Mouse (Mus musculus): ENCODE results near the gene Parp9. TPM values are rescaled to one million over a fixed set of nuclear protein-coding genes. Genes with fewer than 3 reads are reported as not detected.
A peak's percentile ranks its signal among the peaks of the same experiment; 100 is the strongest.
"Not testable (repeated sequence)": the region's sequence is repeated elsewhere in the genome, so short reads cannot be mapped to it uniquely, and the experiment has no call there.

The Parp9 gene
- polyA plus RNA-seq, 1 experiment from 2014 or later: 4.8 TPM

DNA sequence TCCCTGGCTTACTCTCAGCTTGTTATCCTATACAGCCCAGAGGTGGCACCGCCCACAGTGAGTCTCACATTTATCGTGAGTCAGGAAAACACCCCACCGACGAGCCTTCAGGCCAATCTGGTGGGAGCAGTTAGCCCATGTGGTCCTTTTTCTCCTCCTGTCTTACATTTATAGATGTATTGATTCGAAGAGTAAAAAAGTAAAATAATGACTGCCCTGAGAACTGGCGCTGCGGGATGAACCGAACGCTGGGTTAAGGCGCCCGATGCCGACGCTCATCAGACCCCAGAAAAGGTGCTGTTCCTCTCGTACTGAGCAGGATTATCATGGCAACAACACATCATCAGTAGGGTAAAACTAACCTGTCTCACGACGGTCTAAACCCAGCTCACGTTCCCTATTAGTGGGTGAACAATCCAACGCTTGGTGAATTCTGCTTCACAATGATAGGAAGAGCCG lies 43.1 kb downstream of the Parp9 start:
- 51% methylated on average over 19 of the region's 19 CpGs for WGBS
- peaks cover 10% of the 10 kb centered on the region; the same call in 1 of the 2 replicates for H3K4me1 ChIP-seq
- no peak overlapping the region for H3K4me3 ChIP-seq
- no peak overlapping the region for H3K9ac ChIP-seq
- H3K27ac ChIP-seq: no peak overlapping the region
- no peaks in the 10 kb centered on the region for H3K27me3 ChIP-seq
- no peaks in the 10 kb centered on the region for H3K36me3 ChIP-seq
- H3K9me3 ChIP-seq: peaks cover 3% of the 10 kb centered on the region; the same call in 1 of the 2 replicates
- peak; percentile 86 for ATAC-seq (ENCODE audit: low FRiP score, low read depth)
- H3K4me2 ChIP-seq (replicated peaks): no peak overlapping the region

DNA sequence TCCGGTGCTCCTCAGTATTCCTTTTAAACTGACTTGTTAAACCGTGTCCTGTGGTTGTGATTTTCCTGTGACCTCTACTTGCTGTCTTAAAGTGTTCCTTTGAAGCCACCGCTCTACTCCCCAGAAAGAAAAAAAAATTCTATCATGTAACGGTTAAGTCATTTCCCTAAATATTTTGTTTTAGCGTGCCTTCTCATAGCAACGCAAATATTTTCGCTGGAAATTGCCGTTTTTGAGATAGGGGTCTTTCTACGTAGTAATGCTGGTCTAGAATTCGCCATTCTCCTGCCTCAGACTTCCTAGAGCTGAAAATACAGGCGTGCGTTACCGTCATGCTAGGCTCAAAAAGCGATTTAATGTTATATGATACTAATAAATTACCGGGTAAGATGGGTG lies 44.2 kb downstream of the Parp9 start:
- peaks cover 3% of the 10 kb centered on the region; the same call in 1 of the 2 replicates for H3K9me3 ChIP-seq
- no peak overlapping the region for H3K27ac ChIP-seq
- peaks cover 10% of the 10 kb centered on the region; the same call in 1 of the 2 replicates for H3K4me1 ChIP-seq
- no peaks in the 10 kb centered on the region for H3K36me3 ChIP-seq
- 4% methylated on average over 15 of the region's 15 CpGs for WGBS
- peak overlapping the region; percentile 93 for H3K9ac ChIP-seq
- peak overlapping the region; percentile 86 for H3K4me3 ChIP-seq
- peak overlapping the region; percentile 76 for H3K4me2 ChIP-seq (replicated peaks)
- ATAC-seq (ENCODE audit: low FRiP score, low read depth): no peak; the same call in 1 of the 2 replicates
- no peaks in the 10 kb centered on the region for H3K27me3 ChIP-seq

DNA sequence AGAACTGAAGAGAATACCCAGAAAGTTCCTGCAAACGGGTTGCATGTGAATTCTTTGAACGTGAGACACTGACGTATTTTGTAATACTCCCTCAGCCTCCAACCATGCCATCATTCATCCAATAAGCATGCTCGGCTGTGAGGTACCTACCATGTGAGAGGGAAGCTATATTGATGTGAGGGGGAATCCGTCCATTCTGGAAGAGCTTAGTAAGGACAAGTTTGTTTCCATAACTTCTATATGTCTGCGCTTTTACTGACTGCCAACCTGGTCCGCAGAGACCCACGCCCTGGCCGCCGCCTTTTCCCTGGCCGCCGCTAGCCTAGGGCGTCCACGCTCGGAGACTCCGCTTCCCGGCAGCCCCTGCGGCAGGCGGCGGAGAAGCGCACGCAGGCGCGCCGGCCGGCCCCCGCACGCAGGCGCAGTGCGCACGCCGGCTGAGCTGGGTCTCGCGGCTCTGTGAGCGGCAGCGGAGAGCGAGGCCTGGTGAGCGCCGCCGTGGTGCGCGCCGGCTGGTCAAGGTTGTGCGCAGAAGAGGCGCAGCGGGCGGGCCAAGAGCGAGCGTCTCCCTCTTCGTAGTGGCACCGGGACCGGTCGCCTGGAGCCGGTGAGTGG lies 44.7 kb downstream of the Parp9 start:
- under 1% methylated on average over 52 of the region's 54 CpGs for WGBS
- Histone ChIP-seq H3K4me3 (peak overlapping the region; percentile 86), H3K27ac (peak overlapping the region; percentile 99), H3K4me1 (peaks cover 10% of the 10 kb centered on the region; the same call in 1 of the 2 replicates), H3K36me3 (no peaks in the 10 kb centered on the region), H3K4me2 (replicated peaks) (peak overlapping the region; percentile 76), H3K9ac (peak overlapping the region; percentile 93), H3K9me3 (peaks cover 3% of the 10 kb centered on the region; the same call in 1 of the 2 replicates), H3K27me3 (no peaks in the 10 kb centered on the region)
- ATAC-seq (ENCODE audit: low FRiP score, low read depth): peak; percentile 94

DNA sequence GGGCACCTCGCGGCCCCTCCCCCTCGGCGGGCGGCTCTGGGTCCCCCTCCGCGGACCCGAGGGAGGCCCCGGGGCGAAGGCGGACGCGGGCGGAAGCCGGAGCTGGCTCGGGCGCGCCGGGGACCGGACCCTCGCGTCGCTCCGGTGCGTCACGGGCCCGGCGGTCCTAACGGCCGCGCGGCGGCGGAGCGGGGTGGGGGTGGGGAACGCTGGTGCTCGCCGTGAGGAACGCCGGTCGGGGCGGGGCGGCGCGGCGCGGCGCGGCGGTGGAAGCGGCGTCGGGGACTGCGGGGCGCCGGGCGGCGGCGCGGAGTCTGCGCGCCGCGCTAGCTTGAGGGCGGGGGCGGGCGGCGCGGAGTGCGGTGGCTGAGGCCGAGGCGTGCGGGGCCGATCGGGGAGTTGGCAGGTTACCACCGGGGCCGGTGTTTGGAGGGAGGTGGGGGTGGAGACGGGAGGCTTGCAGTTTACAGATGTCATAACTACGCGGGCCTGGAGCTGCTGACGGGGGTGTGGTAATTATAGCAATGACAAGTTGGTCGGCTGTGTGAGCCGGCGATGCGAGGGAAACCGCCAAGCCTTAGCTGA lies 45.3 kb downstream of the Parp9 start:
- H3K9me3 ChIP-seq: peaks cover 3% of the 10 kb centered on the region; the same call in 1 of the 2 replicates
- H3K4me1 ChIP-seq: peaks cover 10% of the 10 kb centered on the region; the same call in 1 of the 2 replicates
- peak overlapping the region; percentile 76 for H3K4me2 ChIP-seq (replicated peaks)
- H3K4me3 ChIP-seq: peak overlapping the region; percentile 86
- WGBS: under 1% methylated on average over 64 of the region's 86 CpGs
- peak overlapping the region; percentile 93 for H3K9ac ChIP-seq
- no peaks in the 10 kb centered on the region for H3K27me3 ChIP-seq
- H3K27ac ChIP-seq: peak overlapping the region; percentile 99
- ATAC-seq (ENCODE audit: low FRiP score, low read depth): peak; percentile 70
- no peaks in the 10 kb centered on the region for H3K36me3 ChIP-seq

DNA sequence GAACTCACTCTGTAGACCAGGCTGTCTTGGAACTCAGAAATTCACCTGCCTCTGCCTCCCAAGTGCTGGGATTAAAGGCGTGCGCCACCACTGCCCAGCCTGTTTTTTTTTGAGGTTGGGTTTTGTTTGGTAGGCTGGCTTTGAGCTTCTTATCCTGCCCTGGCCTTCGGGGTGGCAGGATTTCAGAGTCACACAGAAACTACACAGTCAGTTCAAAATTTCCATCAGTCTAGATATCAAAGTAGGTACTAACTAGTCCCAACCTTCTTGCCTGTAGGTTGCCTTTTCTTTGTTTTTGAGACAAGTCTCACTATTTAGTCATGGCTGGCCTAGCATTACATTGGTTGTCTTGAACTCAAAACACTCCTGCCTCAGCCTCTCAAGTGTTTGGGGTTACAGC lies 46.2 kb downstream of the Parp9 start:
- H3K27me3 ChIP-seq: no peaks in the 10 kb centered on the region
- H3K36me3 ChIP-seq: 0 out of 2 replicates have a peak, but pooled peaks cover under 1% of the 10 kb centered on the region
- WGBS: 69% methylated on average over 3 of the region's 3 CpGs
- peaks cover 3% of the 10 kb centered on the region; the same call in 1 of the 2 replicates for H3K9me3 ChIP-seq
- no peak for ATAC-seq (ENCODE audit: low FRiP score, low read depth)
- H3K4me1 ChIP-seq: peaks cover 10% of the 10 kb centered on the region; the same call in 1 of the 2 replicates
- H3K9ac ChIP-seq: no peak overlapping the region
- no peak overlapping the region for H3K27ac ChIP-seq
- H3K4me3 ChIP-seq: peak overlapping the region; percentile 86
- H3K4me2 ChIP-seq (replicated peaks): peak overlapping the region; percentile 76

DNA sequence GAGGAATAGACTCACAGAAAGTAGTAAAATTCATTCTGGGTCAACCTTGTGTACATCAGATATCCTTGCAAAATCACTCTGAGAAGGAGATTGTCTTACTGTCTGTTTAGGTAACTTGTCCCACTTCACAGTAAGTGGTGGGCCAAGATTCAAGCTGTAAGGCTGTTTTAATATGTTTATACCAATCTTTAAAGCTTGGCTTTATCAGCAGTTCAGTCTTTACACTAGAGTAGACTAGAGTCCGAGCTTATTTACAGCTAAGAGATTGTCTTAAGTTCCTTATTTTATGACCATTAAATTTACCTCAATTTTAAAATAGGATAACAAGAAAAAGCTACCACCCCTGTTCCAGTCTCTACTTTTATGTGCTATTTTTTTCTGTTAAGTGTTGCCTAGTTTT lies 49.7 kb downstream of the Parp9 start:
- ATAC-seq (ENCODE audit: low FRiP score, low read depth): no peak
- 0 out of 2 replicates have a peak, but pooled peaks cover 2% of the 10 kb centered on the region for H3K36me3 ChIP-seq
- WGBS: 70% methylated on average over 1 of the region's 1 CpGs

DNA sequence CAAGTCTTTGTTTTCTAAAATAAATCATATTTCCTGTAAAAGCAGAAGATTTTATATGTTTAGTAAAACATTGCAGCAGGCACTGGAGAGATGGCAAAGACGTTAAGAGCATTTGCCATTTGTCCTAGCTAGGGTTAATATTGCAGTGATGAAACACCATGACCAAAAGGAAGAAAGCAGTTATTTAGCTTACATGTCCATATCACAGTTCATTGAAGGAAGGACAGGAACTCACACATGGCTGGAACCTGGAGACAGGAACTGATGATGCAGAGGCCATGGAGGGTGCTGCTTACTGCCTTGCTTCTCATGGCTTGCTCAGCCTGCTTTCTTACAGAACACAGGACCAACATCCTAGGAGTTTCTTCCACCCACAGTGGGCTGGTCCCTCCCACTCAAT lies 54.1 kb downstream of the Parp9 start:
- Histone ChIP-seq H3K27me3 (no peaks in the 10 kb centered on the region), H3K9me3 (no peaks in the 10 kb centered on the region), H3K4me2 (replicated peaks) (no peak overlapping the region), H3K4me1 (no peaks in the 10 kb centered on the region), H3K9ac (no peak overlapping the region), H3K4me3 (no peak overlapping the region), H3K27ac (no peak overlapping the region), H3K36me3 (0 out of 2 replicates have a peak, but pooled peaks cover 2% of the 10 kb centered on the region)
- WGBS: 80% methylated on average over 1 of the region's 1 CpGs
- no peak for ATAC-seq (ENCODE audit: low FRiP score, low read depth)

More for the DNA sequence above, 49.7 kb downstream of the Parp9 start:
- Histone ChIP-seq H3K9me3 (no peaks in the 10 kb centered on the region), H3K27me3 (no peaks in the 10 kb centered on the region), H3K4me2 (replicated peaks) (no peak overlapping the region), H3K9ac (no peak overlapping the region), H3K27ac (no peak overlapping the region), H3K4me3 (no peak overlapping the region), H3K4me1 (peaks cover 7% of the 10 kb centered on the region; the same call in 1 of the 2 replicates)

DNA sequence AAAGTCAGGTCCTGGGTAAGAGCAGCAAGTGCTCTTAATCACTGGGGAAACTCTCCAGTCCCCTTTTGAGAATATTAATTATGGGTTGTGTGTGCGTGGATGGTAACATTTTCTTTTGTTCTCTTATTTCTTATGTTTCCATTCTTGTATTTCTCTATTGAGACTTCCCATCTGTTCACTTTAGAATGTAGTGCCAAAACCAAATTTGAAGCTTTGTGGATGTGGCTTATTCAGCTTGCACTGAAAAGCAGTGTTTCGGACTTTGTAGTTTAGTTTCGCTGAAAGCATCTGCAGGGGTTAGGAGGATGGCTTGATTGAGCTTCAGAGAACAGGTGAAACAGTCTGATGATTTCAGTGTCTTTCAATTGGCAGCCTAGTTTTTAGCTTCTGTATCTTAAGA lies 55.0 kb downstream of the Parp9 start:
- H3K4me2 ChIP-seq (replicated peaks): no peak overlapping the region
- H3K36me3 ChIP-seq: 0 out of 2 replicates have a peak, but pooled peaks cover 2% of the 10 kb centered on the region
- H3K9me3 ChIP-seq: no peaks in the 10 kb centered on the region
- no peak overlapping the region for H3K4me3 ChIP-seq
- no peak for ATAC-seq (ENCODE audit: low FRiP score, low read depth)
- H3K4me1 ChIP-seq: no peaks in the 10 kb centered on the region
- no peak overlapping the region for H3K9ac ChIP-seq
- H3K27me3 ChIP-seq: no peaks in the 10 kb centered on the region
- WGBS: 90% methylated on average over 3 of the region's 3 CpGs
- no peak overlapping the region for H3K27ac ChIP-seq

DNA sequence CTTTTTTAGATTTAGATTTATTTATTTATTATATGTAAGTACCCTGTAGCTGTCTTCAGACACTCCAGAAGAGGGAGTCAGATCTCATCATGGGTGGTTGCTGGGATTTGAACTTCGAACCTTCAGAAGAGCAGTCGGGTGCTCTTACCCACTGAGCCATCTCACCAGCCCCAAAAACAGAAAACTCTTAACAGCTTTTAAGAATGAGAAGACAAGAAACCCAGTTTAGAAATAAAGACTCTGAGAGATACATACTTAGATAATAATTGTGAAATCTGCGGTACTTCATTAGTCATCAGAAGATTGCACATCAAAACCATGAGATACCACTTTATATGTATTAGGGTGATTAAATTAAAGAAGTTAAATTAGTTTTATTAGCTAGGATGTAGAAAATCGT lies 60.6 kb downstream of the Parp9 start:
- WGBS: 96% methylated on average over 4 of the region's 4 CpGs
- not testable (repeated sequence) for H3K9me3 ChIP-seq; ATAC-seq (ENCODE audit: low FRiP score, low read depth); H3K9ac ChIP-seq; H3K4me1 ChIP-seq; H3K4me3 ChIP-seq; H3K4me2 ChIP-seq (replicated peaks); H3K27me3 ChIP-seq; H3K27ac ChIP-seq
- H3K36me3 ChIP-seq: peaks cover 15% of the 10 kb centered on the region

DNA sequence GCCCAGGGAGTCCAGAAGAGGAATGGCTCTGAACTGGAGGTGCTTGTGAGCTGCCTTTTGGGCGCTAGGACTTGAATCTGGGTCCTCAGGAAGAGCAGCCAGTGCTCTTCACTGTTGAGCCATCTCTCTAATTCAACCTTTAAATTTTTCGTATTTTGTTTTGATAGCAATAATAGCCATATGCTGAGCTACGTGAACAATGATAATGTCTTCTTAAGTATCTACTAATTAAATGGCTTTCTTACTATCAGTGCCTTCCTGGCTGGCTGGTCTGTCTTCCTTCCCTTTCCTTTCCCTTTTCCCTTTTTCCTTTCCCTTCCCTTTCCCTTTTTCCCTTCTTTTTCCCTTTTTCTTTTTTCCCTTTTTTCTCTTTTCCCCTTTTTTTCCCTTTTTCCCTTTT lies 70.1 kb downstream of the Parp9 start:
- Histone ChIP-seq H3K27me3 (no peaks in the 10 kb centered on the region), H3K36me3 (peaks cover 32% of the 10 kb centered on the region), H3K4me2 (replicated peaks) (no peak overlapping the region), H3K4me3 (no peak overlapping the region), H3K9ac (no peak overlapping the region), H3K27ac (no peak overlapping the region), H3K4me1 (no peaks in the 10 kb centered on the region), H3K9me3 (no peaks in the 10 kb centered on the region)
- ATAC-seq (ENCODE audit: low FRiP score, low read depth): no peak
- 93% methylated on average over 3 of the region's 3 CpGs for WGBS

DNA sequence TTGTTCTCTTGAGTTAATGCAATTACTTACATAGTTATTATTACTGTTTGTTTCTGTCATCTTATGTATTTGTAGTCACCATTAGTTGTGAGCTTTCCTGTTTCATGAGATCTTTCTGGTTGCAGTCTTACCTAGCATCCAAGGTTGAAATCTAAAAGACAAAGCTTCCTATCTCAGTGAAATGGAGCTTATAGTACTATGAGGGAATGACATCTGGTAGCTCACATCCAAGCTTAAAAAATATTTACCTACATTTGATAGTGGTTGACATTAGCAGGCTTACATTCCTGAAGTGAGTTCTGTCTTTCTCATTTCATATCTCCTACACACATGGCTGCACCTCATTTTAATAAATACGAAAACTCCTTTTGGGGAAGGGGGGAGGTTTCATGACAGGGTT lies 78.1 kb downstream of the Parp9 start:
- no peaks in the 10 kb centered on the region for H3K4me1 ChIP-seq
- H3K4me3 ChIP-seq: no peak overlapping the region
- H3K4me2 ChIP-seq (replicated peaks): no peak overlapping the region
- no peak overlapping the region for H3K9ac ChIP-seq
- WGBS: 91% methylated on average over 1 of the region's 1 CpGs
- no peak overlapping the region for H3K27ac ChIP-seq
- H3K36me3 ChIP-seq: peaks cover 29% of the 10 kb centered on the region
- H3K9me3 ChIP-seq: no peaks in the 10 kb centered on the region
- H3K27me3 ChIP-seq: no peaks in the 10 kb centered on the region
- ATAC-seq (ENCODE audit: low FRiP score, low read depth): no peak
